Mouse (Mus musculus) cortical plate, adult 2 months (tissue): ENCODE results near the gene Ccl11.

ENCODE experiments used
- CTCF ChIP-seq: fragments of 200-500 bp; IDR thresholded peaks from 2 replicates; pipeline ENCODE4 v1.5.1; 2011; ENCODE audit warnings: mild to moderate bottlenecking, control low read depth, low read length; ENCODE audit not compliant: insufficient read depth; ENCODE audit errors: extremely low read depth
- POLR2A ChIP-seq: fragments of 200-500 bp; IDR thresholded peaks from 2 replicates; pipeline ENCODE4 v1.6.1; 2011; ENCODE audit warnings: mild to moderate bottlenecking, low read length, control low read depth; ENCODE audit not compliant: insufficient read depth; ENCODE audit errors: extremely low read depth

GRCm38 (mm10) chr11:82071076-82071475 is 13.5 kb downstream of the Ccl11 start:
- no peak for TF ChIP-seq CTCF
- TF ChIP-seq POLR2A: no peak
